Mouse (Mus musculus) embryonic facial prominence, embryonic 10.5 days (tissue): ENCODE results near the gene Cbx4. TPM values are rescaled to one million over a fixed set of nuclear protein-coding genes. Genes with fewer than 3 reads are reported as not detected.

Source experiments
- DNase-seq: peaks from one replicate; pipeline ENCODE4 v3.0.0-alpha.2; 2017; ENCODE audit warnings: low spot score
- H3K27ac ChIP-seq: fragments of 300-500 bp; sonication (generic); replicated peaks from 2 replicates; pipeline ENCODE4 v1.5.1; 2016; ENCODE audit warnings: mild to moderate bottlenecking
- H3K27me3 ChIP-seq: fragments of 300-500 bp; sonication (generic); replicated peaks from 2 replicates; pipeline ENCODE4 v1.6.1; 2016; ENCODE audit warnings: low read depth, mild to moderate bottlenecking; ENCODE audit not compliant: poor library complexity, severe bottlenecking
- H3K36me3 ChIP-seq: fragments of 300-500 bp; sonication (generic); replicated peaks from 2 replicates; pipeline ENCODE4 v1.6.1; 2016; ENCODE audit warnings: mild to moderate bottlenecking, moderate library complexity
- H3K4me1 ChIP-seq: fragments of 300-500 bp; sonication (generic); 2 replicates; pipeline ENCODE4 v1.6.1; 2016
- H3K4me3 ChIP-seq: fragments of 300-500 bp; sonication (generic); 2 replicates; pipeline ENCODE4 v1.5.1; 2016; ENCODE audit warnings: mild to moderate bottlenecking, moderate library complexity
- H3K9me3 ChIP-seq: fragments of 300-500 bp; sonication (generic); 2 replicates; pipeline ENCODE4 v1.6.1; 2016; ENCODE audit warnings: mild to moderate bottlenecking
- WGBS: fragments of 180-500 bp; shearing (Covaris S2); methylation state at CpG from one replicate; pipeline ENCODE4 v1.1.7; 2016; 5-methylcytosine and 5-hydroxymethylcytosine counted together
- polyA plus RNA-seq: library from polyadenylated mRNA; unstranded; fragments of >200 nt; fragmentation: Nextera tagmentation; extraction: Ambion mirVana; gene quantifications from 2 replicates; pipeline ENCODE4 v1.2.1, GENCODE M21; 2016

The Cbx4 gene
- 4.7 and 5.2 TPM in 2 replicates for polyA plus RNA-seq

DNA sequence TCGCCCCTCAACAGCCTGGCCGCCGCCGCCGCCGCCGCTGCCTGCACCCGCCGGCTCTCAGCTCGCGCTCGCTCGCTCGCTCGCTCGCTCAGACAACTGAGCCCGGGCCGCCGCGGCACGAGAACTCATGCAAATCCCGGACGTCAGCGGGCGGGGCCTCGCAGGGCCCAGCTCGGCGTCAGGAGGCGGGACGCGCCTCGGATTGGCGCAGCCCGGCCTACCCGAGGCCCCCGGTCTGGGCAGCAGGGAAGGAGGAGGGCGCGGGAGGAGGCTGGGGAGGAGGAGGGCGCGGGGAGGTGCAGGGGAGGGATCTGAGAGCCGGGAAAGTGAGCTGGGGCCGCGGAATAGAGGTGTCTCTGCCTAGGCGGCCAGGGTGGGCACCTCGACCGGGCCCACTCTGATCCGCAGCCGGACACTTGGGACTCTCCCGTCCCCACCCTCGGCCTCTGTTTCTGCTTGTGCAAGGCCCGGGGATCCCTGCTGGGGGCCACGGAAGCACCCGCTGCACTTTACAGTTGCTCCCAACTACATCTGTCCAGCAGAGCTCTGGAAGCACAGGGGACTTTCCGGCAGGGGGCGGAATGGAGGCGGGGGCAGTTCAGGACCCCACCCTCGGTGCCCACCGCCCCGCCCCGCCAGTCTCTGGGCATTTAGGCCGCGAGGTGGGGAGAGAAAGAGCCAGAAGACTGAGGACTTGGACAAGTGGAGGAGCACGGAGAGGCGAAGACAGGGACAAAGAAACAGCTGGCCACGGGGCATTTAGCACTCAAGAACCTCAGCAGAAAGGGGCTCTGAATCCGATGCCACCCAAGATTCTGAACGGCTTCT is at the start of gene Cbx4:
Gene Cbx4, minus strand, starts transcription at position 78 of the 828 bp plus-strand sequence.
- Histone ChIP-seq H3K9me3 (no peaks in the 10 kb centered on the region), H3K27ac (peak within 1 kb of the TSS; percentile 95), H3K4me1 (peaks cover 91% of the 10 kb centered on the region), H3K36me3 (peaks cover 4% of the 10 kb centered on the region; the same call in 1 of the 2 replicates), H3K27me3 (peaks cover 90% of the 10 kb centered on the region), H3K4me3 (peak within 1 kb of the TSS; percentile 79)
- DNase-seq = peak; percentile 98
- WGBS = under 1% methylated on average over 67 of the region's 67 CpGs

- DNase-seq = peak; percentile 35
- Histone ChIP-seq H3K36me3 (no peaks in the 10 kb centered on the region), H3K27me3 (peaks cover 85% of the 10 kb centered on the region), H3K9me3 (no peaks in the 10 kb centered on the region; the same call in 1 of the 2 replicates), H3K4me3 (peak overlapping the region; percentile 23; the same call in 1 of the 2 replicates), H3K27ac (peak overlapping the region; percentile 37; the same call in 1 of the 2 replicates), H3K4me1 (peaks cover 32% of the 10 kb centered on the region)
- WGBS = 28% methylated on average over 17 of the region's 17 CpGs
Measured at GRCm38 (mm10) chr11:119134586-119134985, 48.6 kb upstream of the Cbx4 start.

- DNase-seq = no peak
- peaks cover 41% of the 10 kb centered on the region for H3K4me1 ChIP-seq
- H3K36me3 ChIP-seq = no peaks in the 10 kb centered on the region
- no peak overlapping the region for H3K4me3 ChIP-seq
- 69% methylated on average over 5 of the region's 5 CpGs for WGBS
- 0 out of 2 replicates have a peak overlapping the region, but pooled peaks have one; percentile 37 for H3K27ac ChIP-seq
- no peaks in the 10 kb centered on the region; the same call in 1 of the 2 replicates for H3K9me3 ChIP-seq
- peaks cover 89% of the 10 kb centered on the region for H3K27me3 ChIP-seq
Measured at GRCm38 (mm10) chr11:119133437-119134221, 47.6 kb upstream of the Cbx4 start.

- DNase-seq = no peak
- peaks cover 90% of the 10 kb centered on the region for H3K27me3 ChIP-seq
- no peak overlapping the region for H3K27ac ChIP-seq
- WGBS = 83% methylated on average over 14 of the region's 14 CpGs
- peaks cover 53% of the 10 kb centered on the region for H3K4me1 ChIP-seq
- H3K9me3 ChIP-seq = no peaks in the 10 kb centered on the region; the same call in 1 of the 2 replicates
- no peaks in the 10 kb centered on the region for H3K36me3 ChIP-seq
- no peak overlapping the region for H3K4me3 ChIP-seq
Measured at GRCm38 (mm10) chr11:119132198-119133035, 46.4 kb upstream of the Cbx4 start.

- peak overlapping the region; percentile 40 for H3K4me3 ChIP-seq
- H3K9me3 ChIP-seq = no peaks in the 10 kb centered on the region; the same call in 1 of the 2 replicates
- peak; percentile 46 for DNase-seq
- H3K4me1 ChIP-seq = peaks cover 70% of the 10 kb centered on the region
- peaks cover 97% of the 10 kb centered on the region for H3K27me3 ChIP-seq
- no peak overlapping the region for H3K27ac ChIP-seq
- WGBS = 20% methylated on average over 24 of the region's 24 CpGs
- no peaks in the 10 kb centered on the region for H3K36me3 ChIP-seq
Measured at GRCm38 (mm10) chr11:119130081-119130765, 44.2 kb upstream of the Cbx4 start.

DNA sequence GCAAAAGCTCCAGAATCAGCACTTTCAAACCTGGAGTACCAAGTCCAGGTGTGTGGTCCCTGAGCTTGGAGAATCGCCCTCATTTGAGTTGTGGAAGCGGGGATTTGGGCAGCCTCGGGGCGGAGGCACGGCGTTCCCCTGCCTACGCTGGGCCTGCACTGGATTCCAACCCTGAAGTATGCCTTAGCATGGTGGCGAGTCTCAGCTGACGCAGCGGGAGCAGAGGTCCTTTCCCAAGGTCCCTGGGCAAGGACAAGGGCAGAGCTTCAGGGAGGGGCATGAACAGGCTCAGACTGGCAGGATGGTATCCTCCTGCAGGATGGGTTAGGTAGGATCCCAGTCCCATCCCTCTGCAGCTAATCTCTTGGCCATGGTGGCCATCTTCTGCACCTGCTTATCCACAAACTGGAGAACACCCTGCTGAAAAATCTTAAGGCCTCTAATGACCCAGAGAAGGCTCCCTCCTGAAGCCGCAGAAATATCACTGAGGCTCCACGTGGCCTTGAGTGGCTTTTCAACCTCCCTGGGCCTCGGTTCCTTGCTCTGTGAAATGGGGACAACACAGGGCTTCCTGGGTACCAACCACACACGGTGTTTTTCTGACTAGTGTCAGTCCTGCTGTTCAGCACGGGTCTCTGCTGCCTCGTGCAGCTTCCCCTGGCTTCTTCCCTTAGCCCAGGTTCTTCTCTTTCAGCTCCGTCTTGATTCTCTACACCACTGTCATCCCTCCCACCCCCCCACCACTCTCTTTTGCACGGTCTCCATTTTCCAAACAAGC is 43.4 kb upstream of the Cbx4 start:
- Histone ChIP-seq H3K36me3 (no peaks in the 10 kb centered on the region), H3K4me1 (peaks cover 66% of the 10 kb centered on the region), H3K9me3 (no peaks in the 10 kb centered on the region; the same call in 1 of the 2 replicates), H3K27me3 (peaks cover 97% of the 10 kb centered on the region), H3K4me3 (peak overlapping the region; percentile 40), H3K27ac (peak overlapping the region; percentile 2; the same call in 1 of the 2 replicates)
- no peak for DNase-seq
- WGBS = 42% methylated on average over 18 of the region's 18 CpGs

GRCm38 (mm10) chr11:119128668-119129280 is 42.8 kb upstream of the Cbx4 start:
- H3K9me3 ChIP-seq = no peaks in the 10 kb centered on the region; the same call in 1 of the 2 replicates
- H3K4me3 ChIP-seq = no peak overlapping the region
- no peaks in the 10 kb centered on the region for H3K36me3 ChIP-seq
- peaks cover 97% of the 10 kb centered on the region for H3K27me3 ChIP-seq
- H3K4me1 ChIP-seq = peaks cover 59% of the 10 kb centered on the region
- peak overlapping the region; percentile 2; the same call in 1 of the 2 replicates for H3K27ac ChIP-seq
- DNase-seq = no peak
- WGBS = 42% methylated on average over 11 of the region's 11 CpGs

- H3K4me1 ChIP-seq = peaks cover 60% of the 10 kb centered on the region
- peak overlapping the region; percentile 16; the same call in 1 of the 2 replicates for H3K27ac ChIP-seq
- no peak overlapping the region for H3K4me3 ChIP-seq
- peaks cover 97% of the 10 kb centered on the region for H3K27me3 ChIP-seq
- no peaks in the 10 kb centered on the region; the same call in 1 of the 2 replicates for H3K9me3 ChIP-seq
- no peaks in the 10 kb centered on the region for H3K36me3 ChIP-seq
- no peak for DNase-seq
- WGBS = 66% methylated on average over 9 of the region's 9 CpGs
Measured at GRCm38 (mm10) chr11:119127686-119128473, 41.9 kb upstream of the Cbx4 start.

DNA sequence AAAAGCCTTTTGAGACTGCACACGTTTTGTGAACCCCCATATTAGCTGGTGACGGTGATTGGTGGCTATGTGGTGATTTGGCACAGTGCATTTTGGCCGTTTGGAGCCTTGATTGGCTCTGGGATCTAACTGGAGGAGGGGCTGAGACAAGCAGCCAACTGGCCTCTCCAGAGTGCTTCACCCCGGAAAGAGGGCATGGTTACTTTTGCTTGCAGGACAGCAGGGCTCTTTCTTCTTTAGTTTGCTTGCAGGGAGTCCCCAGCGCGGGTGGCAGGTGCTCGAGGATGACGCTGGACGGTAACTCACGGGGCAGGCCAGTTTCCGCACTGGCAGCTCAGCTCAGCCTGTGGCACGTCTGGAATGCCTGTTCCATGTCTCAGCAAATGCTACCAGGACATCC is 41.1 kb upstream of the Cbx4 start:
- H3K9me3 ChIP-seq = no peaks in the 10 kb centered on the region; the same call in 1 of the 2 replicates
- peaks cover 97% of the 10 kb centered on the region for H3K27me3 ChIP-seq
- no peak for DNase-seq
- 32% methylated on average over 12 of the region's 12 CpGs for WGBS
- H3K4me1 ChIP-seq = peaks cover 63% of the 10 kb centered on the region
- peak overlapping the region; percentile 15; the same call in 1 of the 2 replicates for H3K27ac ChIP-seq
- no peaks in the 10 kb centered on the region for H3K36me3 ChIP-seq
- H3K4me3 ChIP-seq = no peak overlapping the region
